Mouse (Mus musculus): ENCODE measurements around the gene Vmn1r138.
"Not testable (repeated sequence)": the region's sequence is repeated elsewhere in the genome, so short reads cannot be mapped to it uniquely, and the experiment has no call there.

Gene Vmn1r138

GRCm38 (mm10) chr7:22028797-22029196 lies at the start of gene Vmn1r138:
Gene Vmn1r138 (minus strand): TSS chr7:22028897.
- in situ Hi-C loops (cut with MboI, MseI) = not testable (repeated sequence)

DNA sequence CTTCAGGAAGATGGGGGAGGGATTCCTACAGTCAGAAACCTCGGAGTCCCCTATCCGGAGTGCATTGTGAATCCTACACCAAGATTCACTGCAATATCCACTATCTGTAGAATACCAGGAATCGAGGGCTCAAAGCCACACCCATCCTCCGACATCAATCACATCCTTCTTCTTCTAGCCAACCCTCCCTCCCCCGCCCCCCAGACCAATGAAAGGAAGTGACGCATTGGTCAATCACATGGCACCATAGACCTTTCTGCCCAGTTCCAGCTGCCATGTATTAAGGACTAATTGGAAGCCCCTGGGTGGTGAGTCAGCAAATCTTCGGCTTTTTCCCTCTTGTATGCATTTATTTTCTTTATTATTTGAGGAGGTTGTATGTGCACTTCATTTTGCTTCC lies 40.1 kb upstream of the Vmn1r138 start, which contains the start of gene Vmn1r139:
Vmn1r139 (plus strand) TSS at position 301 of the 400 bp plus-strand sequence.
- in situ Hi-C loops (cut with MboI, MseI) = not testable (repeated sequence)

GRCm38 (mm10) chr7:22056205-22056604 lies 27.5 kb upstream of the Vmn1r138 start, which contains the start of gene Gm6176:
Gene Gm6176 (minus strand): TSS chr7:22056305.
- in situ Hi-C loops (cut with MboI, MseI) = not testable (repeated sequence)

DNA sequence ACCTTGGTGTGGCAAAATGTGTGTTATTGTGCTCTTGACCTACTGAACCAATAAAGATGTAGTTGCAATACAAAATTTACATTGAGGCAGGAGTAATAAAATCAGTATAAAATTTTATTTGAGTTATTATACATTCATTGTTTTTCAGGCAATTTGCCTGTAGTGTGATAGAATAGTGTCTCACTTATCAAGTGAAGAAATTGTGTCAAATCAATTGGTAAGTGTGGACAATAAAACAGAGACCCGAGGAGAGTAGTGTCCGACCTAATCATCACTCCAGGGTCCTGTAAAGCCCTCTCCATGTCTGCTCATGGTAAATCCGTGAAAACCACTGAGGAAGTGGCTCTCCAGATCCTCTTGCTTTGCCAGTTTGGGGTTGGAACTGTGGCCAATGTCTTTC lies 34.4 kb downstream of the Vmn1r138 start, which contains the start of gene Vmn1r137:
Vmn1r137 (plus strand) TSS at position 301 of the 400 bp plus-strand sequence.
- in situ Hi-C loops (cut with MboI, MseI) = not testable (repeated sequence)
